Mouse (Mus musculus) intestine, embryonic 14.5 days (tissue): ENCODE results near the gene Gm3415. TPM values are rescaled to one million over a fixed set of nuclear protein-coding genes. Genes with fewer than 3 reads are reported as not detected.
"Not testable (repeated sequence)": the region's sequence is repeated elsewhere in the genome, so short reads cannot be mapped to it uniquely, and the experiment has no call there.

ENCODE experiments used
- ATAC-seq: fragments of 200-750 bp; cut with Nextera tagmentation; replicated peaks from 2 replicates; pipeline ENCODE4 v1.8.0; 2017; ENCODE audit warnings: low read depth, moderate number of reproducible peaks, moderate TSS enrichment, moderate library complexity; ENCODE audit not compliant: low FRiP score, low TSS enrichment
- DNase-seq: peaks from one replicate; pipeline ENCODE4 v3.0.0-alpha.2; 2018; ENCODE audit warnings: low spot score
- H3K27ac ChIP-seq: fragments of 300-500 bp; sonication (generic); 2 replicates; pipeline ENCODE4 v1.5.1; 2014; ENCODE audit warnings: low read depth, mild to moderate bottlenecking, control low read depth
- H3K27me3 ChIP-seq: fragments of 300-500 bp; sonication (generic); replicated peaks from 2 replicates; pipeline ENCODE4 v1.6.1; 2014; ENCODE audit warnings: low read length, control low read depth; ENCODE audit not compliant: control insufficient read depth, insufficient read depth
- H3K36me3 ChIP-seq: fragments of 300-500 bp; sonication (generic); 2 replicates; pipeline ENCODE4 v1.6.1; 2014; ENCODE audit warnings: low read length, control low read depth; ENCODE audit not compliant: control insufficient read depth, insufficient read depth
- H3K4me1 ChIP-seq: fragments of 300-500 bp; sonication (generic); replicated peaks from 2 replicates; pipeline ENCODE4 v1.6.1; 2014; ENCODE audit warnings: low read length, control low read depth, mixed read lengths; ENCODE audit not compliant: control insufficient read depth, insufficient read depth
- H3K4me2 ChIP-seq: fragments of 300-500 bp; sonication (generic); 2 replicates; pipeline ENCODE4 v1.6.1; 2014; ENCODE audit warnings: low read length
- H3K4me3 ChIP-seq: fragments of 300-500 bp; sonication (generic); 2 replicates; pipeline ENCODE4 v1.5.1; 2014; ENCODE audit warnings: low read depth, low read length, control low read depth, mixed read lengths
- H3K9ac ChIP-seq: fragments of 300-500 bp; sonication (generic); 2 replicates; pipeline ENCODE4 v1.6.1; 2014; ENCODE audit warnings: mild to moderate bottlenecking, low read length
- H3K9me3 ChIP-seq: fragments of 300-500 bp; sonication (generic); 2 replicates; pipeline ENCODE4 v1.6.1; 2016; ENCODE audit warnings: low read length, control low read depth; ENCODE audit not compliant: control insufficient read depth
- WGBS: fragments of 180-500 bp; shearing (Covaris S2); extraction: QIAGEN DNeasy Blood & Tissue Kit; methylation state at CpG from one replicate; pipeline ENCODE4 v1.1.7; 2014; 5-methylcytosine and 5-hydroxymethylcytosine counted together
- polyA plus RNA-seq: library from polyadenylated mRNA; unstranded; fragments of >200 nt; fragmentation: Nextera tagmentation; extraction: Ambion mirVana; gene quantifications from 2 replicates; pipeline ENCODE4 v1.2.1, GENCODE M21; 2014

The Gm3415 gene
- polyA plus RNA-seq, 1 experiment from 2014 or later, result not detected

- ATAC-seq, result no peak
- WGBS, result 59% methylated on average over 18 of the region's 18 CpGs
These were observed 40.9 kb downstream of the Gm3415 start for GRCm38 (mm10) chr5:146596612-146597502.

GRCm38 (mm10) chr5:146597503-146597874 lies 41.6 kb downstream of the Gm3415 start:
- no peak for DNase-seq
- Histone ChIP-seq H3K27ac (no peak overlapping the region), H3K4me1 (no peaks in the 10 kb centered on the region), H3K9me3 (no peaks in the 10 kb centered on the region), H3K36me3 (no peaks in the 10 kb centered on the region), H3K9ac (no peak overlapping the region), H3K4me3 (no peak overlapping the region), H3K4me2 (no peak overlapping the region), H3K27me3 (no peaks in the 10 kb centered on the region)
- 90% methylated on average over 10 of the region's 10 CpGs for WGBS
- no peak for ATAC-seq

More at GRCm38 (mm10) chr5:146596612-146597502, 40.9 kb downstream of the Gm3415 start:
- H3K27ac ChIP-seq, result no peak overlapping the region
- no peak overlapping the region for H3K9ac ChIP-seq
- H3K36me3 ChIP-seq, result no peaks in the 10 kb centered on the region
- no peak for DNase-seq
- H3K27me3 ChIP-seq, result no peaks in the 10 kb centered on the region
- H3K4me2 ChIP-seq, result no peak overlapping the region
- H3K4me1 ChIP-seq, result no peaks in the 10 kb centered on the region
- no peak overlapping the region for H3K4me3 ChIP-seq
- no peaks in the 10 kb centered on the region for H3K9me3 ChIP-seq

GRCm38 (mm10) chr5:146598215-146599119 lies 42.5 kb downstream of the Gm3415 start:
- Histone ChIP-seq H3K27ac (no peak overlapping the region), H3K27me3 (no peaks in the 10 kb centered on the region), H3K4me1 (no peaks in the 10 kb centered on the region), H3K9ac (no peak overlapping the region), H3K36me3 (no peaks in the 10 kb centered on the region), H3K4me2 (no peak overlapping the region), H3K9me3 (no peaks in the 10 kb centered on the region), H3K4me3 (no peak overlapping the region)
- DNase-seq, result no peak
- ATAC-seq, result no peak
- WGBS, result 89% methylated on average over 27 of the region's 27 CpGs

- H3K4me2 ChIP-seq, H3K36me3 ChIP-seq, DNase-seq, H3K9ac ChIP-seq, H3K27me3 ChIP-seq, H3K4me1 ChIP-seq, H3K9me3 ChIP-seq, H3K27ac ChIP-seq, H3K4me3 ChIP-seq, ATAC-seq: not testable (repeated sequence)
- WGBS, result 87% methylated on average over 7 of the region's 7 CpGs
These were observed 43.3 kb downstream of the Gm3415 start for GRCm38 (mm10) chr5:146599216-146599615.

GRCm38 (mm10) chr5:146599970-146600369 lies 44.0 kb downstream of the Gm3415 start:
- no peak overlapping the region for H3K27ac ChIP-seq
- H3K9me3 ChIP-seq, result no peaks in the 10 kb centered on the region
- ATAC-seq (no peak), DNase-seq (no peak)
- H3K36me3 ChIP-seq, result no peaks in the 10 kb centered on the region
- no peaks in the 10 kb centered on the region for H3K27me3 ChIP-seq
- no peak overlapping the region for H3K9ac ChIP-seq
- no peak overlapping the region for H3K4me2 ChIP-seq
- no peak overlapping the region for H3K4me3 ChIP-seq
- 72% methylated on average over 5 of the region's 5 CpGs for WGBS
- H3K4me1 ChIP-seq, result no peaks in the 10 kb centered on the region

- Histone ChIP-seq H3K36me3 (no peaks in the 10 kb centered on the region), H3K9ac (no peak overlapping the region), H3K4me2 (no peak overlapping the region), H3K27ac (no peak overlapping the region), H3K9me3 (no peaks in the 10 kb centered on the region), H3K4me3 (no peak overlapping the region), H3K4me1 (no peaks in the 10 kb centered on the region), H3K27me3 (no peaks in the 10 kb centered on the region)
- DNase-seq (no peak), ATAC-seq (no peak)
- WGBS, result 62% methylated on average over 5 of the region's 5 CpGs
These were observed 50.3 kb downstream of the Gm3415 start for GRCm38 (mm10) chr5:146606221-146606620.

- Histone ChIP-seq H3K27me3 (no peaks in the 10 kb centered on the region), H3K27ac (no peak overlapping the region), H3K4me2 (no peak overlapping the region), H3K9me3 (no peaks in the 10 kb centered on the region), H3K4me1 (no peaks in the 10 kb centered on the region), H3K9ac (no peak overlapping the region), H3K4me3 (no peak overlapping the region), H3K36me3 (no peaks in the 10 kb centered on the region)
- DNase-seq (no peak), ATAC-seq (no peak)
- WGBS, result 84% methylated on average over 5 of the region's 5 CpGs
These were observed 51.0 kb downstream of the Gm3415 start for GRCm38 (mm10) chr5:146606895-146607294.

GRCm38 (mm10) chr5:146607816-146608215 lies 51.9 kb downstream of the Gm3415 start:
- WGBS, result 67% methylated on average over 5 of the region's 5 CpGs
- Histone ChIP-seq H3K27ac (no peak overlapping the region), H3K4me3 (no peak overlapping the region), H3K27me3 (no peaks in the 10 kb centered on the region), H3K4me1 (no peaks in the 10 kb centered on the region), H3K4me2 (no peak overlapping the region), H3K9me3 (no peaks in the 10 kb centered on the region), H3K36me3 (no peaks in the 10 kb centered on the region), H3K9ac (no peak overlapping the region)
- no peak for ATAC-seq
- DNase-seq, result no peak
